Mouse (Mus musculus) ES-Bruce4 (cell line): ENCODE results near the gene Ap5s1.

Source experiments
- CTCF ChIP-seq: IDR thresholded peaks from one replicate; pipeline ENCODE4 v1.8.1; 2011; ENCODE audit warnings: low read depth, low read length
- EP300 ChIP-seq: IDR thresholded peaks from 2 replicates; pipeline ENCODE4 v1.6.1; 2011; ENCODE audit warnings: low read depth, low read length; ENCODE audit not compliant: insufficient read depth

GRCm38 (mm10) chr2:131171401-131172104 lies 35.3 kb upstream of the Ap5s1 start:
- TF ChIP-seq CTCF (peak; percentile 16), EP300 (no peak)
